Mouse (Mus musculus) MEL (cell line): ENCODE data around the gene Lypd4.

Experiments used
- CTCF ChIP-seq, 3 experiments: IDR thresholded peaks in 2 of 3; conservative IDR thresholded peaks in 1 of 3; 2 replicates each; pipeline ENCODE4 v1.5.1; 2011 to 2012; ENCODE audit warnings: low read length in 3 of 3, low read depth in 2 of 3, mild to moderate bottlenecking in 2 of 3, improper control_type of control experiment in 1 of 3, inconsistent platforms in 1 of 3, mixed read lengths in 1 of 3, moderate library complexity in 1 of 3; ENCODE audit not compliant: control insufficient read depth in 1 of 3, insufficient read depth in 1 of 3, poor library complexity in 1 of 3, severe bottlenecking in 1 of 3
- EP300 ChIP-seq, 2 experiments: IDR thresholded peaks; 2 replicates each; pipeline ENCODE4 v1.6.1; 2011; ENCODE audit warnings: improper control_type of control experiment in 2 of 2, low read length in 2 of 2, low read depth in 1 of 2, mild to moderate bottlenecking in 1 of 2
- ETS1 ChIP-seq: IDR thresholded peaks from 2 replicates; pipeline ENCODE4 v1.6.1; 2012; ENCODE audit warnings: low read depth, mild to moderate bottlenecking, inconsistent platforms, low read length, improper control_type of control experiment, moderate library complexity
- NELFE ChIP-seq: IDR thresholded peaks from 2 replicates; pipeline ENCODE4 v1.6.1; 2011; ENCODE audit warnings: low read depth, low read length, improper control_type of control experiment
- POLR2A ChIP-seq, 2 experiments: IDR thresholded peaks; 2 replicates each; pipeline ENCODE4 v1.6.1; 2011 to 2012; ENCODE audit warnings: low read length in 2 of 2, mild to moderate bottlenecking in 2 of 2, control low read depth in 1 of 2, improper control_type of control experiment in 1 of 2, low read depth in 1 of 2, moderate library complexity in 1 of 2; ENCODE audit not compliant: control insufficient read depth in 1 of 2, insufficient read depth in 1 of 2, poor library complexity in 1 of 2
- ZC3H11A ChIP-seq: IDR thresholded peaks from 2 replicates; pipeline ENCODE4 v1.6.1; 2012; ENCODE audit warnings: low read depth, mild to moderate bottlenecking, inconsistent platforms, low read length, improper control_type of control experiment
- ZNF384 ChIP-seq: IDR thresholded peaks from 2 replicates; pipeline ENCODE4 v1.6.1; 2012; ENCODE audit warnings: low read depth, mild to moderate bottlenecking, inconsistent platforms, low read length, improper control_type of control experiment

DNA sequence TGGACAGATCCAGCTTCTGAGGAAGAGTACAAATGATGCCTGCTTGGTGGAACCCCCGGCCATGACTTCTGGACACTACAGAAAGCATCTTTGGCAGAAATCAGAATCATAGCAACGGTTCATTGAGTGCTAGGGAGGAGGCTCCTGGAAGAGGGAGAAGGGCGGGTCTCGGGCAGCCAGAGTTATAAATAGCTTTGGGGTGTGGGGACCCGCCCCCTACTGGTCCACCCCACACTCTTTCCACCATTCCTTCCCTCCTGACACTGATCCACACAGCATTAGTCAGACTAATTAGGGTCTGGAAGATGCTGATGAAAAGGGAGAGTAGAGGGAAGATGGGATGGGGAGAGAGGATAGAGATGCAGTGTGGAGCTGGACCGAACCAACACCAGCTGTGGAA is 36.8 kb upstream of the Lypd4 start:
- no peak for TF ChIP-seq ZNF384
- TF ChIP-seq POLR2A (IDR thresholded peaks at IDR 0.05; ENCODE audit: control insufficient read depth in 1 of 2, insufficient read depth in 1 of 2, low read depth in 1 of 2, low read length in 2 of 2, poor library complexity in 1 of 2), result no peak
- TF ChIP-seq ETS1, result no peak
- TF ChIP-seq CTCF (IDR thresholded peaks at IDR 0.05 in 2 of 3, conservative IDR thresholded peaks at IDR 0.05 in 1 of 3; ENCODE audit: control insufficient read depth in 1 of 3, insufficient read depth in 1 of 3, low read depth in 2 of 3, low read length in 3 of 3, poor library complexity in 1 of 3, severe bottlenecking in 1 of 3), result no peak
- no peak for TF ChIP-seq ZC3H11A
- TF ChIP-seq EP300 (IDR thresholded peaks at IDR 0.05; ENCODE audit: low read depth in 1 of 2, low read length in 2 of 2), result no peak
- TF ChIP-seq NELFE, result no peak
